Mouse (Mus musculus) heart, postnatal 10 days (tissue): Measurements from ENCODE around the gene Alcam. TPM values are rescaled to one million over a fixed set of nuclear protein-coding genes. Genes with fewer than 3 reads are reported as not detected.

ENCODE experiments used
- DNase-seq, 2 experiments: peaks; one replicate each; pipeline ENCODE4 v3.0.0; 2021
- intact Hi-C: fragments of 180-260 bp; cut with DNase I; formaldehyde crosslinking; loops from one replicate; pipeline ENCODE4 v1.15.1; 2025
- total RNA-seq, 2 experiments: library from RNA; stranded (reverse); gene quantifications; 2 replicates each; pipeline ENCODE4 v1.2.3; 2021

Alcam gene
- 1 to 10 TPM; 5.2 to 5.3 TPM for total RNA-seq

GRCm38 (mm10) chr16:52453971-52454514 is at the start of gene Alcam:
Gene Alcam, minus strand, starts transcription at chr16:52454074.
- intact Hi-C loops, result loop anchor here (2.0 to 5.0 kb wide), 3 partner anchors 143 to 813 kb away; no protein-coding TSS in a partner anchor
- DNase-seq, result peak; percentile 36 to 57

DNA sequence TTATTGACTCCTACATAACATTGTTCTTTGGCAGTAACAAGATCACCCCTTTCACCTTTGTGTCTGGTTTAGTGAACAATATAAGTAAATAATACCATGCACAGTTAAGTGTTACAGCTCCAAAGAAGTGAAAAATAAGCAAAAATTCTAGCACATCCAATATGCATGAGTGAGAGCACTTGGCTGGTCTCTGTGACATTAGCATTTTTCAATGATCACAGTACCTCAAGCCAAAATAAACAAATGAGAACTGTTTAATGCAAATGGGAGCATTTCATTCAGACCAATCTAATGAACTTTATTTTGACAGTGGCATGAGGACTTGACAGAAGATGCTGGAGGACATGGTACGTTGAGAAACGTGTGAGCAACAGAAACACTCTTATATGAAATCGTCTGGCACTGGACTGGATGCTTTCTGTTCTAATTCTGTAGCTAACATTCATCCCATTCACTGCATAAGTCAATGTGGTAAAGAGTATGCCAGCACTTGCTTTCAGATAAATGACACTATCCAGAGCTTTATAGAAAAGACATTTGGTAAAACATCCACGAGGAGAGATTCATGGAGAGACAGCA is 45.0 kb upstream of the Alcam start:
- intact Hi-C loops, result no loop called here
- no peak for DNase-seq

DNA sequence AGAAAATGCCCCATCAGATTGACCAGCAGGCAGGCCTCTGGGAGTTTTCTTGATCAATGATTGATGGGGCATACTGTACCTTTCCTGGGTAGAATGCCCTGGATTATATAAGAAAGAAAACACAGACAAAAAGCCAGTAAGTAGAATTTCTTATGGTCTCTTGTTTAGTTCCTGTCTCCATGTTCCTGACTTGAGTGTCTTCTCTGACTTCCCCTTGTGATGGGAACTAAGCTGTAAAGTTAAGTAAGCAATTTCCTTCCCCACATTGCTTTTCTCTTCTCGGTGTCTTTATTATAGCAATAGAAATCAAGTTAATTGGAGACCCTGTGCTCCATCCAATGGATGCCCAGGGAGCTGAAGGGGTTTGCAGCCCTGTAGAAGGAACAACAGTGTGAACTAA is 36.7 kb upstream of the Alcam start:
- DNase-seq, result no peak
- intact Hi-C loops, result no loop called here

DNA sequence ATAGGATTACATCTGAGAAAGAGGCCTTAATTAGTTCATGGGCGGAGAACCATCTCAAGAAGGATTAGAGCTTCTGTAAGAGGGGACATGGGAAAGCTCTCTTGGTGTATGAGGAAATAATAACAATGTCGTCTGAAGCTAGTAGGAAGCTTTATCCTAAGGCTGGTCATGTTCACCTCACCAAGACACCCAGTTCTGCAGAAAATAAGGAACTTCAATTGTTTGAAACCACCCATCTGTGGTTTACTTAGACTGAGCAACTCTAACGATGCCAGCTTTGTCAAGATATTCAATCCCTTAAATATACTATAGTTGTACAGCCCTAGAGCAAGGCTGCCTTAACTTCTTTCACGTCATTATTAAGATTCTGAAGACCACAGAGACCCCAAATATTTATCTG is 20.4 kb upstream of the Alcam start:
- intact Hi-C loops, result no loop called here
- DNase-seq, result no peak

DNA sequence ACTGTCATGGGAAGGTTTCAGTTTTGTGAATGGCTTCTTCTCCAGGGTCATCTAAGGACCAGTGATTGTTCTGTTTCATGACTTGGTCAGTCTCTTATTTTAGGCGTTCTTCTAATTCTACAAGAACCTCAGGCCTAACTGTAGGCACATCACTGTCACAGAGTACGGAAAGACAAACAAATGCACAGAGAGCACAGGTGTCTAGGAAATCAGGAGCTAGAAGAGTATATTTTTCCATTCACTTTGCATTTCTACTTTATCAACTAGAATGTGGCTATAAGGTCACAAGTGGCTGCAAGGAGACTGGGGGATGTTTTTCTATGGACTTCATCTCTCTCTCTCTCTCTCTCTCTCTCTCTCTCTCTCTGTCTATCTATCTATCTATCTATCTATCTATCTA is 19.2 kb upstream of the Alcam start:
- DNase-seq, result no peak
- intact Hi-C loops, result no loop called here

- intact Hi-C loops, result no loop called here
- no peak for DNase-seq
Measured at GRCm38 (mm10) chr16:52472635-52473034, 18.8 kb upstream of the Alcam start.

- intact Hi-C loops, result no loop called here
- DNase-seq, result no peak
Measured at GRCm38 (mm10) chr16:52472059-52472458, 18.2 kb upstream of the Alcam start.

GRCm38 (mm10) chr16:52470881-52471280 is 17.0 kb upstream of the Alcam start:
- intact Hi-C loops, result no loop called here
- DNase-seq, result no peak

DNA sequence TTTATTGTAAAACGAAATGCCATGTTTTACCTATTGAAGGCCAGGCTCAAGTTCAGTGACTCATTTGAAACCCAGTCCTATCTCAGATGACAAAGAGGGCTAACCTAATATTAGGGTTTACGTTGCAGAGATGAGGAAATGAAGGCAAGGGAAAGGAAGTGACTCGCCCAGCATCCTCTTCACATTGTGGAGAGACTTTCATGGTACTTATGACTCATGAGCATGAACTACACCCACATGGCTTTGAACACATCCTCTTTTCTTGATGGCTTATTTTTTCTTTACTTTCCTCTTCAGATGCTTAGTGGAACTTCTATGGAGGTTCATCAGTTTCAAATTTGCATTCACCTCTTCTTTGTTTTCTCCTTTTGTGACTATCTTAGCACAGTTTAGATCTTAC is 16.4 kb upstream of the Alcam start:
- no peak for DNase-seq
- intact Hi-C loops, result no loop called here

DNA sequence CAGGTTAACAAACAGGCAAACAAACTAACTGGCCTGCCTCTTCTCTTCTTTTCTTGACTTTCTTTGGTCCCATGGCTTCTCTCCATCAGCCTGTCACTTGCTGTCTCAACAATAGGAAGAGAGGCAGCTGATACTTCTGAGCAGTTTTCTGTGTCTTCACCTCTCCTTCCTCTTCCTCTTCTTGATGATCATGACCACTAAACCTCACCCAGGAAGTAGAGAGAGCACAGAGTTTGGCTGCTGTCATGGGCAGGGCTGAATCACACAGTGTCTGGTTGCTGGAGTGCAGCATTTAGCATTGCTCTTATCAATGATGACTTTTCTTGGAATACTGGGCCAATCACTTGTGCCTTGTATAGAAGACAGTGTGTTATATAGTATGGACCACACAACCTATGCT is 14.6 kb upstream of the Alcam start:
- intact Hi-C loops, result no loop called here
- no peak for DNase-seq

DNA sequence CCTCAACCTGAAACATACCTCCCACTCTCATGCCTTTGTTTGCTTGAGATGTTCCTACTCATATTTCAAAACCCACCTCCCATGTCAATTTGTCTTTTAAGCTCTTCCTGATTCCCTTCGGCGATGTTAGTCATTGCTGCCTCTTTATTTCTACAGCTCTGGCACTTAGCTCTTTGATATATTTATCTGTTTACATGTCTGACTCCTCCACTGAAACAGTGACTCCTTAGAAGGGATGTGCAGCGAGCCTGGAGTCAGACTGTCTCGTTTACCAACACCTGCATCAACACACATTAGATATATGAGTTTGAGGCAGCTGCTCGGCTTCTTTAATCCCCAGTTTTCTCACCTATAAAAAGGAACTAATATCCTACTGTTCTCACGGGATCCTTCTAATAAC is 12.9 kb upstream of the Alcam start:
- intact Hi-C loops, result no loop called here
- no peak for DNase-seq

- intact Hi-C loops, result no loop called here
- DNase-seq, result no peak
Measured at GRCm38 (mm10) chr16:52464597-52464996, 10.7 kb upstream of the Alcam start.

- intact Hi-C loops, result loop anchor here (2.0 to 5.0 kb wide), 3 partner anchors 142 to 814 kb away; no protein-coding TSS in a partner anchor
- DNase-seq, result peak; percentile 96 to 97
Measured at GRCm38 (mm10) chr16:52452862-52453715, 785 bp downstream of the Alcam start.

GRCm38 (mm10) chr16:52452477-52452831 is 1.4 kb downstream of the Alcam start:
- DNase-seq, result no peak
- intact Hi-C loops, result loop anchor here (2.0 to 5.0 kb wide), 3 partner anchors 142 to 815 kb away; no protein-coding TSS in a partner anchor

DNA sequence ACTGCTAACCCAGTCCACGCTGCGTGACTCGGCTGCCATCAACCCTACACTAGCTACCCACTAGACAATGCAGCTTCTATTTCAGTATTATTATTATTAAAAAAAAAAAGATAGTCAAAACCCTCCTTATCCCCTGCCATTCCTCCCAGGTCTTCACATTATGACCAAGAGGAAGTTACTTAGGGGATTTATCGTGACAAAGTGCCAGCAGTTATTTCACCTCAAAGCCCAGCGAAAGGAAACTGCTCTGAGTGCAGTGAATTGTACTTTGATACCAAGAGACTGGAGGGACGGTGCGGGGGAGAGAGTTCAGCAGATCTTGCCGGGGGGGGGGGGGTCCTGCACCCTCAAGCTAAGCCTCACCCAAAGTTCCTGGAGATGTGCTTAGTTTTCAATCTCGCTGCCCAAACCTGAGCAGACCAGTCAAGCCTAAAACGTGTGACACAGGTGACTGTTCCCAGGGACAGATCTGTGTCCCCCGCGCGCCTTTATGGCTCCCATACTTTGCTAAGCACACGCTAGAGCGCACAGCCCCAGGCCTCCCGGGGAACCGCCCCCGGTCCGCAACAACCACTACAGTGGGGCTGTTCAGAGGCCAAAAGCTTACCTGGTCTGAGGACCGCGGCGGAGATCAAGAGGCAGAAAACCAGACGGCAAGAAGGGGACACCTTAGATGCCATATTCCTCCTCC is 1.9 kb downstream of the Alcam start:
- intact Hi-C loops, result loop anchor here (2.0 to 5.0 kb wide), 3 partner anchors 141 to 815 kb away; no protein-coding TSS in a partner anchor

DNA sequence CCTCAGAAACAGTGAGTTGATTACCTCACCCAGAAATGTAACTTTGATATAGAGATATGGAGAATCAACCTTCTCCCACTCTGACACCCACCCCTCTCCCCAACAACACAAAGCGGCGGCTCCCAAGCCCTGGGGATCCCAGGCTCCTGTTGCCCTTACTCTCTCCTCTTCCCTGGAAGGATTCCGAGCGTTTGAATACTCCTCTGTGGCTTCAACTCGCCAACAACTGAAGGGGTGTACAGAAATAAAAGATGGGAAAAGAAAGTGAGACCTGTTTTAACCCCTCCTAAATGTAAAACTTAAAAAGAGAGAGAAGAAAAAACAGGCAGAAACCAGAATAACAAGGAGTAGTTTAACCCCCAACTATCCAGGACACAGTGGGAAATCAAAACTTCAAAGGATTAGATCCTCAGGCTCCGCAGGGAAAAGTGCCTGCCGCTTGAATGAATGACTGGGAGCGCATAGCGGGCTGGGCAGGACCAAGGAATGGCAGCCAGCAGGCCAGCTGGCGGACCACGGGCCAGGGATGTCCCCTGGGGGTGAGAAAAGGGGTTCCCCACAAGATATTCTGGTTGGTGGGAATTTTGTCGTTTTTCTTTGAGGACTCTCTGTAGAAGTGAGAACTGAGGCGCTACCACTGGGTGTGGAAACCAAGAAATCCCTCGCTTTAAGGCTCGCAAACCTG is 2.6 kb downstream of the Alcam start:
- DNase-seq, result peak; percentile 17 to 36
- intact Hi-C loops, result loop anchor here (5.0 kb wide), 2 partner anchors 681 to 816 kb away; no protein-coding TSS in a partner anchor

More for the DNA sequence above, 1.9 kb downstream of the Alcam start:
- DNase-seq, result peak; percentile 3 to 20

DNA sequence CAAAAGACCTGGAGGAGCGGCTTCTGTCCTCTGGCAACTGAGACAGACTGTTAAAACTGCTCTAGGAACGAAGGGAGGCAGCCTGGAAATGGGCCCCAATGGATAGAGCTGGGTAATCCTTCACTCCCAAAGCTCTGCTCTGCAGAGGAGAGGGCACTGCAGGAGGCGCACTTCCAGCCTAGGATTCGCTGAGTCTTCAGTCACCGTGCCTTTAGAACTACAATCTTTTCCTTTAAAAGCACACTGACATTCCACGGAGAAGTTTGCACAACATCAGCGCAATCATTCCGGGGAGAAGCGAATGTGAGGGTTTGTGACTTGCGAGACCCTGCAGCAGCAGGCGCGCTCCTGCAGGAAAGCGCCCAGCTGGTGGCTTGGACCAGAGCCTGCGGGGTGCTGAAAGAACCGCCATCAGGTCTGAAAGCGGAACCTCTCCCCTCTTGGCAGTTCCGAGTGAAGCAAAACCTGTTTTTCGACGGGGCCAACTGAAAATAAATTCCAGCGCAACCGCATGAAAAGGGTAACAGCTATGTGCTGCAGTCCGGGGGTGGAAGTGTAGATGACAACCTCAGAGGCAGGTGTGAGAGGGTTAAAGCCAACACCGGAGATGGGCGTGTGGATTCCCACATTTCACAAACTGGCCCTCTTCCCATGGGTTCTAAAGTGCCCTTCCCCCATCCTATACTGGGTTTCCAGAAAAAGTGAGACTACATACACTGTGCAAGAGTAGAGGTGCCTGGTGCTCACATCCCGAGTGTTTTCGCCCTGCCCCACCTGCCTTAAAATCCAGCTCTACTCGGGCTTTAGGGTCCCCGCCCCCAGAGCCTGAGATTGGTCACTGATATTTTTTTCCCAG is 3.4 kb downstream of the Alcam start:
- intact Hi-C loops, result loop anchor here (5.0 kb wide), 2 partner anchors 682 to 817 kb away; no protein-coding TSS in a partner anchor
- DNase-seq, result peak; percentile 60 to 65

GRCm38 (mm10) chr16:52449889-52450244 is 4.0 kb downstream of the Alcam start:
- intact Hi-C loops, result loop anchor here (5.0 kb wide), 2 partner anchors 682 to 817 kb away; no protein-coding TSS in a partner anchor
- no peak for DNase-seq

GRCm38 (mm10) chr16:52445984-52446383 is 7.9 kb downstream of the Alcam start:
- intact Hi-C loops, result no loop called here
- DNase-seq, result no peak
